Mouse (Mus musculus) testis, postnatal 10 days (tissue): Measurements from ENCODE around the gene Frem2.

Source experiments
- DNase-seq: peaks from one replicate; pipeline ENCODE4 v3.0.0; 2021; ENCODE audit warnings: low spot score

Gene Frem2

GRCm38 (mm10) chr3:53555031-53555952, 101.9 kb downstream of the Frem2 start:
- DNase-seq: no peak

- no peak for DNase-seq
These were observed 104.5 kb downstream of the Frem2 start for GRCm38 (mm10) chr3:53552691-53553090.

- DNase-seq: no peak
These were observed 125.1 kb downstream of the Frem2 start for GRCm38 (mm10) chr3:53532091-53532490.

GRCm38 (mm10) chr3:53530305-53530704, 126.8 kb downstream of the Frem2 start:
- DNase-seq: no peak

- peak; percentile 88 for DNase-seq
These were observed 131.4 kb downstream of the Frem2 start for GRCm38 (mm10) chr3:53525737-53526136.

GRCm38 (mm10) chr3:53522794-53523193, 134.4 kb downstream of the Frem2 start:
- no peak for DNase-seq

- no peak for DNase-seq
These were observed 142.7 kb downstream of the Frem2 start for GRCm38 (mm10) chr3:53514221-53515065.

GRCm38 (mm10) chr3:53513096-53513495, 144.1 kb downstream of the Frem2 start:
- DNase-seq: no peak

- DNase-seq: no peak
These were observed 154.7 kb downstream of the Frem2 start for GRCm38 (mm10) chr3:53502428-53502827.

GRCm38 (mm10) chr3:53498351-53498905, 158.7 kb downstream of the Frem2 start:
- DNase-seq: no peak

- no peak for DNase-seq
These were observed 168.8 kb downstream of the Frem2 start, which contains the start of gene Stoml3 for GRCm38 (mm10) chr3:53488353-53488752. Gene Stoml3 (plus strand): TSS chr3:53488653.

- no peak for DNase-seq
These were observed 170.1 kb downstream of the Frem2 start for GRCm38 (mm10) chr3:53486996-53487576.

- no peak for DNase-seq
These were observed 170.6 kb downstream of the Frem2 start for GRCm38 (mm10) chr3:53486561-53486960.

GRCm38 (mm10) chr3:53483414-53484059, 173.6 kb downstream of the Frem2 start:
- no peak for DNase-seq

GRCm38 (mm10) chr3:53478419-53479046, 178.6 kb downstream of the Frem2 start:
- DNase-seq: no peak

GRCm38 (mm10) chr3:53477468-53477867, 179.7 kb downstream of the Frem2 start:
- peak; percentile 50 for DNase-seq

- peak; percentile 72 for DNase-seq
These were observed 181.3 kb downstream of the Frem2 start for GRCm38 (mm10) chr3:53475889-53476288.

GRCm38 (mm10) chr3:53474179-53474578, 183.0 kb downstream of the Frem2 start:
- no peak for DNase-seq

GRCm38 (mm10) chr3:53472061-53472460, 185.1 kb downstream of the Frem2 start:
- DNase-seq: no peak

GRCm38 (mm10) chr3:53469650-53470049, 187.5 kb downstream of the Frem2 start:
- DNase-seq: no peak

GRCm38 (mm10) chr3:53467356-53467755, 189.8 kb downstream of the Frem2 start:
- no peak for DNase-seq
